Mouse (Mus musculus): Measurements from ENCODE around the gene Mcat. TPM values are rescaled to one million over a fixed set of nuclear protein-coding genes. Genes with fewer than 3 reads are reported as not detected.

The Mcat gene
- polyA plus RNA-seq, 1 experiment from 2014 or later, result 31.4 TPM

GRCm38 (mm10) chr15:83530688-83531087, 32.9 kb downstream of the Mcat start:
- Histone ChIP-seq H3K4me2 (replicated peaks) (no peak overlapping the region), H3K27me3 (replicated peaks) (peaks cover 25% of the 10 kb centered on the region), H3K27ac (0 out of 2 replicates have a peak overlapping the region, but pooled peaks have one; percentile 13), H3K4me1 (replicated peaks) (peaks cover 22% of the 10 kb centered on the region), H3K4me3 (replicated peaks) (no peak overlapping the region), H3K9ac (no peak overlapping the region), H3K9me3 (no peaks in the 10 kb centered on the region), H3K36me3 (no peaks in the 10 kb centered on the region)
- ATAC-seq, result no peak
- 49% methylated on average over 6 of the region's 6 CpGs for WGBS

- Histone ChIP-seq H3K4me1 (replicated peaks) (peaks cover 23% of the 10 kb centered on the region), H3K27ac (no peak overlapping the region), H3K27me3 (replicated peaks) (peaks cover 28% of the 10 kb centered on the region), H3K36me3 (no peaks in the 10 kb centered on the region), H3K9me3 (no peaks in the 10 kb centered on the region), H3K9ac (no peak overlapping the region), H3K4me3 (replicated peaks) (no peak overlapping the region), H3K4me2 (replicated peaks) (no peak overlapping the region)
- no peak for ATAC-seq
- 57% methylated on average over 9 of the region's 9 CpGs for WGBS
Observed at GRCm38 (mm10) chr15:83530233-83530632, 33.4 kb downstream of the Mcat start.

GRCm38 (mm10) chr15:83529765-83530164, 33.8 kb downstream of the Mcat start:
- H3K9me3 ChIP-seq, result no peaks in the 10 kb centered on the region
- ATAC-seq, result no peak
- no peak overlapping the region for H3K9ac ChIP-seq
- H3K4me1 ChIP-seq (replicated peaks), result peaks cover 23% of the 10 kb centered on the region
- no peak overlapping the region for H3K4me2 ChIP-seq (replicated peaks)
- no peaks in the 10 kb centered on the region for H3K36me3 ChIP-seq
- H3K4me3 ChIP-seq (replicated peaks), result no peak overlapping the region
- no peak overlapping the region for H3K27ac ChIP-seq
- H3K27me3 ChIP-seq (replicated peaks), result peaks cover 31% of the 10 kb centered on the region
- WGBS, result 82% methylated on average over 5 of the region's 5 CpGs

GRCm38 (mm10) chr15:83528892-83529291, 34.7 kb downstream of the Mcat start:
- Histone ChIP-seq H3K9me3 (no peaks in the 10 kb centered on the region), H3K9ac (no peak overlapping the region), H3K4me2 (replicated peaks) (no peak overlapping the region), H3K27me3 (replicated peaks) (peaks cover 33% of the 10 kb centered on the region), H3K4me1 (replicated peaks) (peaks cover 23% of the 10 kb centered on the region), H3K27ac (no peak overlapping the region), H3K36me3 (no peaks in the 10 kb centered on the region), H3K4me3 (replicated peaks) (no peak overlapping the region)
- WGBS, result 58% methylated on average over 4 of the region's 4 CpGs
- no peak for ATAC-seq

GRCm38 (mm10) chr15:83527747-83528146, 35.8 kb downstream of the Mcat start:
- Histone ChIP-seq H3K36me3 (no peaks in the 10 kb centered on the region), H3K9me3 (no peaks in the 10 kb centered on the region), H3K27me3 (replicated peaks) (peaks cover 33% of the 10 kb centered on the region), H3K9ac (no peak overlapping the region), H3K4me2 (replicated peaks) (no peak overlapping the region), H3K27ac (no peak overlapping the region), H3K4me1 (replicated peaks) (peaks cover 23% of the 10 kb centered on the region), H3K4me3 (replicated peaks) (no peak overlapping the region)
- 78% methylated on average over 2 of the region's 2 CpGs for WGBS
- ATAC-seq, result no peak

- H3K27ac ChIP-seq, result no peak overlapping the region
- H3K36me3 ChIP-seq, result no peaks in the 10 kb centered on the region
- H3K4me1 ChIP-seq (replicated peaks), result peaks cover 23% of the 10 kb centered on the region
- H3K4me2 ChIP-seq (replicated peaks), result peak overlapping the region; percentile 96
- 1% methylated on average over 26 of the region's 26 CpGs for WGBS
- H3K9me3 ChIP-seq, result no peaks in the 10 kb centered on the region
- peaks cover 33% of the 10 kb centered on the region for H3K27me3 ChIP-seq (replicated peaks)
- H3K4me3 ChIP-seq (replicated peaks), result peak overlapping the region; percentile 50
- H3K9ac ChIP-seq, result peak overlapping the region; percentile 53
- peak; percentile 32; the same call in 1 of the 2 replicates for ATAC-seq
Observed at GRCm38 (mm10) chr15:83527092-83527437, 36.5 kb downstream of the Mcat start.

GRCm38 (mm10) chr15:83526424-83527091, 37.0 kb downstream of the Mcat start, which contains the start of gene Bik:
Gene Bik (plus strand): TSS chr15:83526862.
- peak; percentile 81 for ATAC-seq
- Histone ChIP-seq H3K4me1 (replicated peaks) (peaks cover 23% of the 10 kb centered on the region), H3K27ac (no peak within 1 kb of the TSS), H3K9me3 (no peaks in the 10 kb centered on the region), H3K4me3 (replicated peaks) (peak within 1 kb of the TSS; percentile 50), H3K9ac (peak within 1 kb of the TSS; percentile 53), H3K36me3 (no peaks in the 10 kb centered on the region), H3K27me3 (replicated peaks) (peaks cover 33% of the 10 kb centered on the region), H3K4me2 (replicated peaks) (peak within 1 kb of the TSS; percentile 96)
- whole genome bisulfite sequencing, result under 1% methylated on average over 45 of the region's 45 CpGs

- Histone ChIP-seq H3K4me1 (replicated peaks) (peaks cover 16% of the 10 kb centered on the region), H3K4me2 (replicated peaks) (no peak overlapping the region), H3K9ac (no peak overlapping the region), H3K27ac (no peak overlapping the region), H3K36me3 (no peaks in the 10 kb centered on the region), H3K4me3 (replicated peaks) (no peak overlapping the region), H3K9me3 (no peaks in the 10 kb centered on the region), H3K27me3 (replicated peaks) (peaks cover 33% of the 10 kb centered on the region)
- ATAC-seq, result no peak
- WGBS, result 76% methylated on average over 3 of the region's 3 CpGs
Observed at GRCm38 (mm10) chr15:83524333-83524729, 39.3 kb downstream of the Mcat start.

GRCm38 (mm10) chr15:83523638-83524332, 39.8 kb downstream of the Mcat start:
- peaks cover 33% of the 10 kb centered on the region for H3K27me3 ChIP-seq (replicated peaks)
- H3K27ac ChIP-seq, result no peak overlapping the region
- 52% methylated on average over 14 of the region's 14 CpGs for WGBS
- H3K36me3 ChIP-seq, result no peaks in the 10 kb centered on the region
- H3K4me2 ChIP-seq (replicated peaks), result no peak overlapping the region
- H3K9me3 ChIP-seq, result no peaks in the 10 kb centered on the region
- H3K4me1 ChIP-seq (replicated peaks), result peaks cover 16% of the 10 kb centered on the region
- no peak for ATAC-seq
- H3K4me3 ChIP-seq (replicated peaks), result no peak overlapping the region
- no peak overlapping the region for H3K9ac ChIP-seq

GRCm38 (mm10) chr15:83523196-83523595, 40.4 kb downstream of the Mcat start:
- H3K27ac ChIP-seq, result no peak overlapping the region
- H3K9me3 ChIP-seq, result no peaks in the 10 kb centered on the region
- H3K27me3 ChIP-seq (replicated peaks), result peaks cover 29% of the 10 kb centered on the region
- no peaks in the 10 kb centered on the region for H3K36me3 ChIP-seq
- H3K4me3 ChIP-seq (replicated peaks), result no peak overlapping the region
- ATAC-seq, result no peak
- H3K9ac ChIP-seq, result no peak overlapping the region
- H3K4me1 ChIP-seq (replicated peaks), result peaks cover 22% of the 10 kb centered on the region
- H3K4me2 ChIP-seq (replicated peaks), result no peak overlapping the region
- WGBS, result 41% methylated on average over 7 of the region's 7 CpGs

- no peaks in the 10 kb centered on the region for H3K36me3 ChIP-seq
- H3K4me3 ChIP-seq (replicated peaks), result no peak overlapping the region
- ATAC-seq, result no peak
- whole genome bisulfite sequencing, result 83% methylated on average over 6 of the region's 6 CpGs
- H3K27ac ChIP-seq, result no peak overlapping the region
- H3K27me3 ChIP-seq (replicated peaks), result peaks cover 10% of the 10 kb centered on the region; the same call in 1 of the 2 replicates
- H3K4me2 ChIP-seq (replicated peaks), result no peak overlapping the region
- H3K9me3 ChIP-seq, result no peaks in the 10 kb centered on the region
- no peak overlapping the region for H3K9ac ChIP-seq
- peaks cover 10% of the 10 kb centered on the region for H3K4me1 ChIP-seq (replicated peaks)
Observed at GRCm38 (mm10) chr15:83520861-83521382, 42.7 kb downstream of the Mcat start.

GRCm38 (mm10) chr15:83518215-83519048, 45.2 kb downstream of the Mcat start:
- peak; percentile 63 for ATAC-seq
- Histone ChIP-seq H3K9me3 (no peaks in the 10 kb centered on the region), H3K36me3 (no peaks in the 10 kb centered on the region), H3K27ac (no peak overlapping the region), H3K27me3 (replicated peaks) (no peaks in the 10 kb centered on the region), H3K9ac (no peak overlapping the region), H3K4me2 (replicated peaks) (peak overlapping the region; percentile 45), H3K4me3 (replicated peaks) (no peak overlapping the region), H3K4me1 (replicated peaks) (peaks cover 6% of the 10 kb centered on the region)
- WGBS, result 28% methylated on average over 20 of the region's 20 CpGs
